Mouse (Mus musculus): Measurements from ENCODE around the gene Lman2l. TPM values are rescaled to one million over a fixed set of nuclear protein-coding genes. Genes with fewer than 3 reads are reported as not detected.

Lman2l gene
- 44.2 and 49.5 TPM in 2 replicates for polyA plus RNA-seq (2015; fragmentation: Nextera tagmentation; extraction: Ambion mirVana)

DNA sequence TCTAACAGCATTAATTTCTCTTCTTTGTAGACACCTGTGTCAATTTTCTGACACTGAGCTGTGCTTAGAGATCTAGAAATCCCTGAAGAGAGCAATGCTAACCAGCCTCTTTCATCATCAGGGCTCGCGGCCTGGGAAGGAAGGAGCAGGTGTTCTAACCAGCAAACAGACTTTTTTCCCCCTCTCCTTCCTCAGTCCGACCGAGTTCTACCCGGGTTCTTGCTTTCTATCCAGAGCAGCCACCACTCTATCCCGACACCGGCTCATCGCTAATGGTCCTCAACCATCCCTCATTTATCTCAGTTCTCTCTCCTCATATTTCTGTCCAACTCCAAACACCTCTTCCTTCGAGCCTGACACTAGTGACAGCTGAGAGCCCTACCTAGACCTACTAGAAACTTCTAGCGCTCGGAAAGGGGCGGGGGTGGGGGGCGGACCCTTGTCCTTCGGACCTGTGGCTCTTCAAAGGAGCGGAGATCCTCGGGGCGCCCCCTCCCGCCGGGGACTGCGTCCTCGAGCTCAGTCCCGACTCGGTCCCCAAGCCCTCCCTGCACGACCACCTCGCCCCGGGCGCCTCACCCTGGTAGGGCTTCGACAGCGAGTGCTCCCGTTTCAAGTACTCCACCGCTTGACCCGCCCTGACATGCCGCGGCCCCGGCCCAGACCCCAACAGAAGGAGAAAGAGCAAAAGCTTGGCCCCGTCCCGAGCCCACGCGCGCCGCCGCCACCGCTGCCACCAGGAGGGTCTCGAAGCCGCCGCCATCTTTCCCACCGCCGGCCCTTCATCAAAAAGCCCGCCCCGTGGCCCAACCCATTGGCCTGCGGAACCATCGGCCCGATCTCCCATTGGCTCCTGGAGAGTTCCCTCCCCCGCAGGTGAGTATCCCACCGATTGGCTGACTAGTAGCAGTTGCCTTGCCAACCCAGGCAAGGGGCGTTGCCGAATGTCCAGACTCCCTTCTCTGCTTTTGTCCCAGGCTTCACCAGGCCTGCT is at the start of gene Lman2l:
Gene Lman2l, minus strand, starts transcription at position 801 of the 994 bp plus-strand sequence.
- no peaks in the 10 kb centered on the region for H3K27me3 ChIP-seq (replicated peaks)
- H3K4me3 ChIP-seq, result peak within 1 kb of the TSS; percentile 74
- peak within 1 kb of the TSS; percentile 73 for H3K27ac ChIP-seq (replicated peaks)
- peak within 1 kb of the TSS; percentile 75 for H3K4me2 ChIP-seq
- H3K36me3 ChIP-seq, result peaks cover 30% of the 10 kb centered on the region
- under 1% methylated on average over 54 of the region's 57 CpGs for WGBS
- H3K9me3 ChIP-seq, result no peaks in the 10 kb centered on the region
- H3K9ac ChIP-seq, result peak within 1 kb of the TSS; percentile 86
- peak; percentile 98 for ATAC-seq (ENCODE audit: extremely low read depth, insufficient number of reproducible peaks, low FRiP score, low TSS enrichment)
- peaks cover 10% of the 10 kb centered on the region for H3K4me1 ChIP-seq

GRCm38 (mm10) chr1:36493299-36493698 is 48.2 kb upstream of the Lman2l start:
- WGBS, result 71% methylated on average over 6 of the region's 6 CpGs
- peaks cover 17% of the 10 kb centered on the region for H3K4me1 ChIP-seq

DNA sequence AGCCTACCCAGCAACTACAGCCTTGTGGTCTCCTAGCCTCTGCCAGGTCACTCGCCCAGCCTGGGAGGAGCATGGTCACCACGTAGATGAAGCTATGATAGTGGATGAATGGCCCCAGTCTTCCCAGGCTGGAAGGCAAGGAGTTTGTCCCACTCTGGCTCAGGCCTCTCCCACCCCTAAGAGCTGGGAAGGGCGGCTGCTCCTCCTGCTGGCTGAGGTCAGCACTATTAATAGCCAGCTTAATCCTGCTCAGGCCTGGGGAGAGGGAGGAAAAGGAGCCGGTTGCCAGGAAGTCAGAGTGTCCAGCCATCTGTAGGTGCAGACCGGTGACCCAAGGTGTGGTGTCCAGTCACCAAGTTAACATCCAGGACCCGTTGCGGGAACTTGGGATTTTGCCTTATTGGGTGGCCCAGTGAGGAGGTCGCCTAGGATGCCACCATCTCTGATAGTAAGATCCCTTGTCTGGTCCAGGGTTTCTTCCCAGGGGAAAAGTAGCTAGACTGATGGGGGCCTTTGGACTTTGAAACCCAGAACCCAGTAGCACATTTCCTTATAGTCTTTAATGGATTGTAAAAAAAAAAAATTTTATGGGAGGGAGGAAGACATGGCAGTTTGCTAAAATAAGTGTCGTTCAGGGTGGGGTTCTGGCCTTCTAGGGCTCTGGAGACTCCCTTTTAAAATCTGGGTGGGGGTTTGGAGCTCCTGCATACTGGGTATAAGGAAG is 47.5 kb upstream of the Lman2l start:
- 30% methylated on average over 9 of the region's 9 CpGs for WGBS
- ATAC-seq (ENCODE audit: extremely low read depth, insufficient number of reproducible peaks, low FRiP score, low TSS enrichment), result peak; percentile 59
- Histone ChIP-seq H3K4me2 (no peak overlapping the region), H3K4me1 (peaks cover 17% of the 10 kb centered on the region), H3K36me3 (no peaks in the 10 kb centered on the region), H3K9me3 (no peaks in the 10 kb centered on the region), H3K9ac (peak overlapping the region; percentile 71), H3K27me3 (replicated peaks) (no peaks in the 10 kb centered on the region), H3K4me3 (no peak overlapping the region), H3K27ac (replicated peaks) (0 out of 2 replicates have a peak overlapping the region, but pooled peaks have one; percentile 21)

More at GRCm38 (mm10) chr1:36493299-36493698, 48.2 kb upstream of the Lman2l start:
- Histone ChIP-seq H3K9me3 (no peaks in the 10 kb centered on the region), H3K4me3 (no peak overlapping the region), H3K36me3 (peaks cover under 1% of the 10 kb centered on the region; the same call in 1 of the 2 replicates), H3K4me2 (no peak overlapping the region), H3K27ac (replicated peaks) (no peak overlapping the region), H3K27me3 (replicated peaks) (no peaks in the 10 kb centered on the region), H3K9ac (peak overlapping the region; percentile 71; the same call in 1 of the 2 replicates)
- ATAC-seq (ENCODE audit: extremely low read depth, insufficient number of reproducible peaks, low FRiP score, low TSS enrichment), result no peak

DNA sequence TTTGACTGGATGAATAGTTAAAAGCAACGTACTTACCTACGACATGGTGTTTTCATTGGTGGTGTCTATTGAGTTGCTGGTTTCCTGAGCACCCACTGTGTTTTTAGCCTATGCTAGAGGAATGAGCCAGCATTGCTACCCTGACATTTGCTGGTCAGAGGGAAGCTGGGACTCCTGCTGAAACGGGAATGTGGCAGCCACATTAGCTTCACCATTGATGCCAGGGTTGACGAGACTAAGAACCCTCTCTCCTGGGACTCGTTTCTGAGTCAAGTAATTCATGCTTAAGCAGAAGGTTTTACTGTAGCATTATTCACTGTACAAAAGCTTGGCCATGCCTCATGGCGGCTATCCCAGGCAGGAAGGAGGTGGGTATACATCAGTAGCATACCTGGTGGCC is 44.6 kb upstream of the Lman2l start:
- Histone ChIP-seq H3K36me3 (no peaks in the 10 kb centered on the region), H3K9ac (no peak overlapping the region), H3K27ac (replicated peaks) (no peak overlapping the region), H3K4me2 (no peak overlapping the region), H3K4me3 (no peak overlapping the region), H3K27me3 (replicated peaks) (no peaks in the 10 kb centered on the region), H3K9me3 (no peaks in the 10 kb centered on the region), H3K4me1 (peaks cover 9% of the 10 kb centered on the region)
- WGBS, result 76% methylated on average over 6 of the region's 6 CpGs
- ATAC-seq (ENCODE audit: extremely low read depth, insufficient number of reproducible peaks, low FRiP score, low TSS enrichment), result no peak

DNA sequence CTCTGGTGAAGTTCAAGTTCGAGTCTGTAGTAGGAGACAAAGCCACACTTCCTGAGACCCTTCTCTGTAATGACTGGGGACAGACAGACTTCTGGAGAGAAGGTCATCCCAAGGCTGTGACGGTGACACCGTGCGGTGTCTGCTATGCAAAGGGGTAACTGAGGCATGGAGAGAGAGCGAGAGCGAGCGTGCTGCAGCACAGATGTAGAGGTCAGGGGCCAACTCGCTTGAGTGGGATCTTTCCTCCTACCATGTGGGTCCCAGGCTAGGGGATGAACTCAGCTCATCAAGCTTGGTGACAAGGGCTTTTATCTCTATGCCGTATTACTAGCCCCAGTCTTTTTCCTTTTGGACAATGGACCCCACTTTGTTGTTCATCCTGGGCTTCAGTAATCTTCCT is 42.0 kb upstream of the Lman2l start:
- 88% methylated on average over 9 of the region's 9 CpGs for WGBS
- Histone ChIP-seq H3K36me3 (no peaks in the 10 kb centered on the region), H3K9me3 (no peaks in the 10 kb centered on the region), H3K9ac (no peak overlapping the region), H3K4me3 (no peak overlapping the region), H3K27me3 (replicated peaks) (no peaks in the 10 kb centered on the region), H3K27ac (replicated peaks) (no peak overlapping the region), H3K4me2 (no peak overlapping the region), H3K4me1 (peaks cover 10% of the 10 kb centered on the region)
- no peak for ATAC-seq (ENCODE audit: extremely low read depth, insufficient number of reproducible peaks, low FRiP score, low TSS enrichment)

DNA sequence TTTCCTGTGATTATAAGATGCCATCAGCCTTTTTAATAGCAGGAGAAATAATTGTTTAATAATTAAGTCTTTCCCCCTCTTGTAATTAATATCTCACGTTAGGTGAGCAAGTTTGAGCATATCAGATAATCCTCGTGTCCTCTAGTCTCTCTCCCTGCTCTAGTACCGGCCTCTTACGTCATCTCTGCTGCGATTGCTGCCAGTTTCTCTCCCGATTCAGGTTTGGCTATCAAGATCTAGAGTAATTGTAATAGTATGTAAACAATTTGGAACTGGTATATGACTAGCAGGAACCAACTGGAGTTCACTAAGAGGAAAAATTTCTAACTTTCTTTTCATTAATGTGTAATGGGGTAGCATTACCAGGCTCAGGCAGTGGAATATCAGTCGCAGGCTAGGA is 40.0 kb upstream of the Lman2l start:
- H3K4me1 ChIP-seq, result 0 out of 2 replicates have a peak, but pooled peaks cover 7% of the 10 kb centered on the region
- WGBS, result 60% methylated on average over 7 of the region's 7 CpGs

DNA sequence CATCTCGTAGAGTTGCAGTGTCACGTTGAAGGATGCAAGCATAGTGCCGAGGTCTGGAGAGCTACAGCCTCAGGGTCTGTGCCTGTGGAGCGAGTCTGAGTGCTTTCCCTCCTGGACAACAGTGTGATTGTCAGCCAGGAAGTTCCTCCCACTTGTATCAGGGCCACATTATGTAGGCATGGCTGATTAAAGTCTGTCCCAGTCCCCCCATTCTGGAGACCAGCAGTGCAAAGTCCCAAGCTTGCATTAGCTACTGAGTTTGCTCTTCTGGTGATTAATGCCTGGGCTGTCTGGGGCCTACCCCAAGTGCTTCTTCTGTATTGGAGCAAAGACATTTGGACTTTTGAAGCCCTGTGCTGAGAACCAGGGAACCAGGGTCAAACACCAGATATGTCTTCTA is 38.8 kb upstream of the Lman2l start:
- H3K9me3 ChIP-seq, result no peaks in the 10 kb centered on the region
- H3K4me3 ChIP-seq, result no peak overlapping the region
- H3K27me3 ChIP-seq (replicated peaks), result no peaks in the 10 kb centered on the region
- H3K36me3 ChIP-seq, result no peaks in the 10 kb centered on the region
- H3K9ac ChIP-seq, result no peak overlapping the region
- no peak overlapping the region for H3K27ac ChIP-seq (replicated peaks)
- H3K4me1 ChIP-seq, result 0 out of 2 replicates have a peak, but pooled peaks cover 7% of the 10 kb centered on the region
- ATAC-seq (ENCODE audit: extremely low read depth, insufficient number of reproducible peaks, low FRiP score, low TSS enrichment), result no peak
- H3K4me2 ChIP-seq, result no peak overlapping the region
- WGBS, result 56% methylated on average over 4 of the region's 4 CpGs

More for the DNA sequence above, 40.0 kb upstream of the Lman2l start:
- ATAC-seq (ENCODE audit: extremely low read depth, insufficient number of reproducible peaks, low FRiP score, low TSS enrichment), result no peak
- Histone ChIP-seq H3K9ac (no peak overlapping the region), H3K4me2 (no peak overlapping the region), H3K9me3 (no peaks in the 10 kb centered on the region), H3K4me3 (no peak overlapping the region), H3K36me3 (no peaks in the 10 kb centered on the region), H3K27me3 (replicated peaks) (no peaks in the 10 kb centered on the region), H3K27ac (replicated peaks) (no peak overlapping the region)

- H3K9me3 ChIP-seq, result no peaks in the 10 kb centered on the region
- no peak overlapping the region for H3K9ac ChIP-seq
- WGBS, result 79% methylated on average over 12 of the region's 12 CpGs
- no peaks in the 10 kb centered on the region for H3K27me3 ChIP-seq (replicated peaks)
- ATAC-seq (ENCODE audit: extremely low read depth, insufficient number of reproducible peaks, low FRiP score, low TSS enrichment), result no peak
- H3K4me2 ChIP-seq, result no peak overlapping the region
- H3K4me3 ChIP-seq, result no peak overlapping the region
- peaks cover 41% of the 10 kb centered on the region for H3K4me1 ChIP-seq
- no peaks in the 10 kb centered on the region for H3K36me3 ChIP-seq
- no peak overlapping the region for H3K27ac ChIP-seq (replicated peaks)
Observed at GRCm38 (mm10) chr1:36479903-36480899, 35.1 kb upstream of the Lman2l start.

DNA sequence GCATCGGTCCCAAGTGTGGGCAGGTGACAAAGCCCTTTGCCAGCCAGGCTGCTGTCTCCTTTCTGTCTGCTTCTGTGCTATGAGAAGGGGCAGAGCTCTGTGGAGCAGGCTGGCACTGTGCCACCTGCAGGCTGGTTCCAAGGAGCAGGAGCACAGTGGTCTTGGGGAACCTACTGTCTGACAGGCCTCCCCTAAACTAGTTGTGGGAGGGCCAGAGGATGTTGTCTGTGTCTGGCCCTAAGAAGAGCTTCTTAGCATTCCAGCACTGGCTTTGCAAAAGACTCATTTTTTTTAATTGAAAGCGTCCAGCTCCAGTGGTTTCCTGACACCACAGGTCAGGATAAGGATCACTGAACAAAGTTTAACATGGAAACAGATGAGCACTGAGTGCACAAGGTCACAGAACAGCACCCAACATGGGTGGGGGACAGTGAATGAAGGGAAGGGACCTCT is 33.3 kb upstream of the Lman2l start:
- H3K27ac ChIP-seq (replicated peaks), result no peak overlapping the region; the same call in 1 of the 2 replicates
- H3K4me3 ChIP-seq, result no peak overlapping the region
- ATAC-seq (ENCODE audit: extremely low read depth, insufficient number of reproducible peaks, low FRiP score, low TSS enrichment), result no peak

GRCm38 (mm10) chr1:36476426-36476825 is 31.4 kb upstream of the Lman2l start:
- Histone ChIP-seq H3K4me1 (peaks cover 68% of the 10 kb centered on the region), H3K27me3 (replicated peaks) (no peaks in the 10 kb centered on the region; the same call in 1 of the 2 replicates), H3K9me3 (no peaks in the 10 kb centered on the region), H3K9ac (no peak overlapping the region), H3K27ac (replicated peaks) (no peak overlapping the region), H3K36me3 (no peaks in the 10 kb centered on the region), H3K4me3 (no peak overlapping the region), H3K4me2 (no peak overlapping the region)
- no peak for ATAC-seq (ENCODE audit: extremely low read depth, insufficient number of reproducible peaks, low FRiP score, low TSS enrichment)
- WGBS, result 76% methylated on average over 7 of the region's 7 CpGs

More for the DNA sequence above, 33.3 kb upstream of the Lman2l start:
- H3K9me3 ChIP-seq, result no peaks in the 10 kb centered on the region
- 68% methylated on average over 2 of the region's 2 CpGs for WGBS
- no peaks in the 10 kb centered on the region for H3K36me3 ChIP-seq
- peak overlapping the region; percentile 14; the same call in 1 of the 2 replicates for H3K9ac ChIP-seq
- H3K4me1 ChIP-seq, result peaks cover 55% of the 10 kb centered on the region
- no peak overlapping the region for H3K4me2 ChIP-seq
- no peaks in the 10 kb centered on the region for H3K27me3 ChIP-seq (replicated peaks)
